Mouse (Mus musculus) olfactory bulb, adult 2 months (tissue): ENCODE data around the gene Olfr517.

Source experiments
- CTCF ChIP-seq: fragments of 200-500 bp; IDR thresholded peaks from 2 replicates; pipeline ENCODE4 v1.5.1; 2012; ENCODE audit warnings: low read depth, mild to moderate bottlenecking, low read length, moderate library complexity; ENCODE audit not compliant: insufficient read depth
- POLR2A ChIP-seq: fragments of 200-500 bp; IDR thresholded peaks from 2 replicates; pipeline ENCODE4 v1.6.1; 2012; ENCODE audit warnings: mild to moderate bottlenecking, low read depth, low read length, moderate library complexity; ENCODE audit not compliant: insufficient read depth

GRCm38 (mm10) chr7:108903969-108904368, 31.8 kb upstream of the Olfr517 start:
- no peak for TF ChIP-seq POLR2A
- TF ChIP-seq CTCF = no peak
